Mouse (Mus musculus): ENCODE data around the gene Gm10073.

GRCm38 (mm10) chr8:106606601-106607145, 33.4 kb upstream of the Gm10073 start:
- no peak for TF ChIP-seq CTCF (IDR thresholded peaks at IDR 0.05; ENCODE audit: low read depth)
- TF ChIP-seq EP300 (IDR thresholded peaks at IDR 0.05; ENCODE audit: low read depth) = no peak
